Mouse (Mus musculus) lung, embryonic 16.5 days (tissue): ENCODE data around the gene Rsrp1. TPM values are rescaled to one million over a fixed set of nuclear protein-coding genes. Genes with fewer than 3 reads are reported as not detected.
A peak's percentile ranks its signal among the peaks of the same experiment; 100 is the strongest.

Experiments used
- ATAC-seq: fragments of 200-750 bp; cut with Nextera tagmentation; 2 replicates; pipeline ENCODE4 v1.8.0; 2017; ENCODE audit warnings: low read depth, mild to moderate bottlenecking, moderate library complexity
- H3K27ac ChIP-seq: fragments of 300-500 bp; sonication (generic); 2 replicates; pipeline ENCODE4 v1.5.1; 2014; ENCODE audit warnings: mild to moderate bottlenecking, control low read depth, low read length
- H3K27me3 ChIP-seq: fragments of 300-500 bp; sonication (generic); 2 replicates; pipeline ENCODE4 v1.6.1; 2014; ENCODE audit warnings: low read depth, low read length, mixed read lengths; ENCODE audit not compliant: control insufficient read depth, insufficient read depth
- H3K36me3 ChIP-seq: fragments of 300-500 bp; sonication (generic); 2 replicates; pipeline ENCODE4 v1.6.1; 2014; ENCODE audit warnings: low read length; ENCODE audit not compliant: control insufficient read depth, insufficient read depth
- H3K4me1 ChIP-seq: fragments of 300-500 bp; sonication (generic); replicated peaks from 2 replicates; pipeline ENCODE4 v1.6.1; 2014; ENCODE audit warnings: low read length, mixed read lengths; ENCODE audit not compliant: control insufficient read depth, insufficient read depth
- H3K4me2 ChIP-seq: fragments of 300-500 bp; sonication (generic); 2 replicates; pipeline ENCODE4 v1.6.1; 2014; ENCODE audit warnings: low read depth, low read length, control low read depth
- H3K4me3 ChIP-seq: fragments of 300-500 bp; sonication (generic); 2 replicates; pipeline ENCODE4 v1.5.1; 2014; ENCODE audit warnings: mild to moderate bottlenecking, low read length, control low read depth
- H3K9ac ChIP-seq: fragments of 300-500 bp; sonication (generic); 2 replicates; pipeline ENCODE4 v1.6.1; 2014; ENCODE audit warnings: low read length, control low read depth
- H3K9me3 ChIP-seq: fragments of 300-500 bp; sonication (generic); 2 replicates; pipeline ENCODE4 v1.6.1; 2016; ENCODE audit warnings: low read length; ENCODE audit not compliant: control insufficient read depth
- WGBS: fragments of 180-500 bp; shearing (Covaris S2); extraction: QIAGEN DNeasy Blood & Tissue Kit; methylation state at CpG from one replicate; pipeline ENCODE4 v1.1.7; 2014; 5-methylcytosine and 5-hydroxymethylcytosine counted together
- polyA plus RNA-seq: library from polyadenylated mRNA; unstranded; fragments of >200 nt; fragmentation: Nextera tagmentation; extraction: Ambion mirVana; gene quantifications from 2 replicates; pipeline ENCODE4 v1.2.1, GENCODE M21; 2015

Rsrp1 gene
- polyA plus RNA-seq, 1 experiment from 2014 or later, result 454 TPM

DNA sequence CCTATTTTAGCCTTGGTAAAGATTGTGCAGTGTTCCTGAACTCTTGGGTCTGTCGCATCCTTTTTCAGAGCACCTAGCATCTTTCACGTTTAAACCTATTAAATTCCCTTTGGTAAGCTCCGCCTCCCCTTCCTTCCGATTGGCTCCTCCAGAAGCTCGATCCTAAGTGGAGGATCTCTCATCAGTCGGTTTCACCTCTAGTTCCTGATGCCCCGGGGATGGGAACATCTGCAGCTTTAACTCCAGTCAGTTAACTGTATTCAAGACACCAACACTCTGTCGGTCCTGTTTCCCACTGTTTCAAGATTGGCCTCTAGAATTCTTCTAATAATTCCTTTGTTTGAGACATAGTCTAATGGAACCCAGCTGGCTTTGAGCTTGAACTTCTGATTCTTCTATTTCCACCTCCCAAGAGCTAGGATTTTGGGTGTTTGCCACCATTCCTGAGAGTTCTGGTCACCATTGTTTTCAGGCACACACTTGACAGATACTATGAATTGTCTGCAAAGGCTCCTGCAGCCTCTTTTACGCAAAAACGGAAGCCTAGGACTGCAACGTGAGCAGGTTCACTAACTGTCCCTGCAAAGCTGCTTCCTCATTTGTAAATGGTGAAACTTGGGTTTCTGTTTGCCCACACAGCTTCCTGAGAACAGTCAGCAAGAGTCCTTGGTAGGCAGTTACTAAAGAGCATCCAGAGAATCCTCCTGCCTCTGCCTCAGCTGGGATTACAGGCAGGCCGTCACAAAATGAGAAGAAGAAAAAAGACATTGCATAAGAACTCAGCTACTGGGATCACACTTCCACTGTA is 3.5 kb upstream of the Rsrp1 start:
- Histone ChIP-seq H3K9ac (no peak overlapping the region), H3K4me1 (peaks cover 2% of the 10 kb centered on the region; the same call in 1 of the 2 replicates), H3K9me3 (no peaks in the 10 kb centered on the region), H3K27ac (no peak overlapping the region), H3K4me3 (no peak overlapping the region), H3K36me3 (no peaks in the 10 kb centered on the region), H3K27me3 (no peaks in the 10 kb centered on the region), H3K4me2 (no peak overlapping the region)
- no peak for ATAC-seq
- WGBS, result 41% methylated on average over 12 of the region's 12 CpGs

DNA sequence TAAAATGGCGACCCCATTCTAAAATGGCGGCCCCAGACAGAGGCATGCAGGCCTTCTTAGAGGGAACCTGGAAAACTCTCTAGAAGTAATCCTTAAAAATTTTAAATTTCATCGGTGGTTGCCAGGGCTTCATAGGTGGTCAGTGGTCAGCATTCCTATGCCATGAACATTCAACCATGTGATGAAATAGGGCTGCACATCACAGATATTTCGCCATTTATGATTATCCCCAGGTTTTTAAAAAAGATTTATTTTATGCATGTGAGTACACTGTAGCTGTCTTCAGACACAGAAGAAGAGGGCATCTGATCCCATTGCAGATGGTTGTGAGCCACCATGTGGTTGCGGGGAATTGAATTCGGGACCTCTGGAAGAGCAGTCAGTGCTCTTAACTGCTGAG is 2.8 kb upstream of the Rsrp1 start:
- H3K36me3 ChIP-seq, result peaks cover 6% of the 10 kb centered on the region
- no peaks in the 10 kb centered on the region for H3K9me3 ChIP-seq
- 94% methylated on average over 6 of the region's 6 CpGs for WGBS
- H3K9ac ChIP-seq, result no peak overlapping the region
- H3K4me1 ChIP-seq, result peaks cover 6% of the 10 kb centered on the region
- H3K27me3 ChIP-seq, result no peaks in the 10 kb centered on the region
- H3K4me3 ChIP-seq, result no peak overlapping the region
- H3K4me2 ChIP-seq, result no peak overlapping the region
- H3K27ac ChIP-seq, result no peak overlapping the region
- no peak for ATAC-seq

DNA sequence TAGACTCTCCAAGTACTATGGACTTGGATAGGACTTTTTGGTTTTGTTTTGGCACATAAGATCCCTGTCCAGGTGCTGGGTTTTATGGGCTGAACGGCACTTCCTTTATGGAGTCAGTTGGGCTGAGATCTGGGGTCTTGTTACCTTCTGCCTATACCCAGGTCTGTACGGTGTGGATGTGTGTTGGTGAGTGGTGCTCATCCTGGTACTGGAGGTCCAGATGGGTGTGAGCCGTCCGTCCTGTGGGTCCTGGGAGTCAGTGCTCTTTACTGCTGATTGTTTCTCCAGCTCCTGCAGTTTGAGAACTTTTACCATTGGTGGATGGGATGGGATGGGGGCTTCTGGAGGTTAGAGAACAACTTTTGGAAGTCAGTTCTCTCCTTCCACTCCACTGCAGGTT is 1.7 kb upstream of the Rsrp1 start:
- Histone ChIP-seq H3K27me3 (no peaks in the 10 kb centered on the region), H3K4me2 (no peak overlapping the region), H3K36me3 (peaks cover 15% of the 10 kb centered on the region), H3K27ac (no peak overlapping the region), H3K4me3 (no peak overlapping the region), H3K9me3 (no peaks in the 10 kb centered on the region), H3K9ac (no peak overlapping the region), H3K4me1 (peaks cover 11% of the 10 kb centered on the region)
- no peak for ATAC-seq
- WGBS, result 95% methylated on average over 4 of the region's 4 CpGs

DNA sequence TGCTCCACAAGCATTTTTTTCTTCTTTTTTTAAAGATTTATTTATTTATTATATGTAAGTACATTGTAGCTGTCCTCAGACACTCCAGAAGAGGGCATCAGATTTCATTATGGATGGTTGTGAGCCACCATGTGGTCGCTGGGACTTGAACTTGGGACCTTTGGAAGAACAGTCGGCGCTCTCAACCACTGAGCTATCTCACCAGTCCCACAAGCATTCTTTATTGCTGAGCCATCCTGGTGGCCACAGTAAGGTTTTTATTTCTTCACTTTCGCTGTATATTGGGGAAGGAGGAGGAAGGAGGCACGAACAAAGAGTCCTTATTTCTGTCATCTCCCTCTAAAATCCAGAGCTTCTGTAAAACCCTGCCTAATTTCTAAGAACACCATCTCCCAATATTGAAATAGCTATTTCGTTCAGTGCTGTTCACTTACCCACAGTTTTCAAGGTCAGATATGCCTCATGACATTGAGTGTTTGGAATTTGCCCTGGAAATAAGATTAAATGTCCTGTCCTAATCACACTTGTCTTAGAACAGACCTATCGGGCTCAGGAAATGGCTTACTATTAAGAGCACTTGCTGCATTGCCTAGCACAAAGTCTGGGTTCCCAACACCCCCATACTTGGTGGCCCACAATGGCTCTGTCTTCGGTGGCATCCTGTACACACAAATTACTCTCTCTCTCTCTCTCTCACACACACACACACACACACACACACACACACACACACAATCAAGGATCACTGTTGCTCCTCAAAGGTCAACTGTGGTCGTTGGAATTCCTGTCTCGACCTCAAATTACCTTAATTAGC is 1.1 kb upstream of the Rsrp1 start:
- no peak for ATAC-seq

DNA sequence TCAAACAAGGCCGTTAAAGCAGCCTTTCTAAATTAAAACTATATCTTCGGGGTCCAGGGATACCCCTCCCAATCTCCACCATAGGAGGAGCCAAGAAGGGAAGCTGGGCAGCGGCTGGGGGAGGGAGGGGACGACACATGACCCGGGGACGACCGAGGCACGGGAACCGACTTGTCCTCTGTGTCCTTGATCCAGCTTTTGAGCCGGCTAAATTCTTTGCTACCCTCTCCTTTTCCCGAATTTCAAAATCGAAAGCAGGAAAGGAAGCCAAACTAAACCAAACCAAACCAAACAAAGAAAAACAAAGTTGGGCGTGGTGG is 507 bp upstream of the Rsrp1 start:
- Histone ChIP-seq H3K4me2 (peak overlapping the region; percentile 68), H3K4me1 (peaks cover 11% of the 10 kb centered on the region), H3K9me3 (no peaks in the 10 kb centered on the region), H3K27ac (peak overlapping the region; percentile 88), H3K27me3 (no peaks in the 10 kb centered on the region), H3K9ac (peak overlapping the region; percentile 71), H3K4me3 (peak overlapping the region; percentile 96), H3K36me3 (peaks cover 26% of the 10 kb centered on the region)
- ATAC-seq, result peak; percentile 65
- WGBS, result 0% methylated on average over 13 of the region's 13 CpGs

More for the DNA sequence above, 1.1 kb upstream of the Rsrp1 start:
- Histone ChIP-seq H3K36me3 (peaks cover 20% of the 10 kb centered on the region), H3K4me1 (peaks cover 11% of the 10 kb centered on the region), H3K4me2 (peak overlapping the region; percentile 68), H3K27me3 (no peaks in the 10 kb centered on the region), H3K9me3 (no peaks in the 10 kb centered on the region), H3K9ac (peak overlapping the region; percentile 71), H3K27ac (peak overlapping the region; percentile 88), H3K4me3 (peak overlapping the region; percentile 96)
- 54% methylated on average over 10 of the region's 10 CpGs for WGBS

DNA sequence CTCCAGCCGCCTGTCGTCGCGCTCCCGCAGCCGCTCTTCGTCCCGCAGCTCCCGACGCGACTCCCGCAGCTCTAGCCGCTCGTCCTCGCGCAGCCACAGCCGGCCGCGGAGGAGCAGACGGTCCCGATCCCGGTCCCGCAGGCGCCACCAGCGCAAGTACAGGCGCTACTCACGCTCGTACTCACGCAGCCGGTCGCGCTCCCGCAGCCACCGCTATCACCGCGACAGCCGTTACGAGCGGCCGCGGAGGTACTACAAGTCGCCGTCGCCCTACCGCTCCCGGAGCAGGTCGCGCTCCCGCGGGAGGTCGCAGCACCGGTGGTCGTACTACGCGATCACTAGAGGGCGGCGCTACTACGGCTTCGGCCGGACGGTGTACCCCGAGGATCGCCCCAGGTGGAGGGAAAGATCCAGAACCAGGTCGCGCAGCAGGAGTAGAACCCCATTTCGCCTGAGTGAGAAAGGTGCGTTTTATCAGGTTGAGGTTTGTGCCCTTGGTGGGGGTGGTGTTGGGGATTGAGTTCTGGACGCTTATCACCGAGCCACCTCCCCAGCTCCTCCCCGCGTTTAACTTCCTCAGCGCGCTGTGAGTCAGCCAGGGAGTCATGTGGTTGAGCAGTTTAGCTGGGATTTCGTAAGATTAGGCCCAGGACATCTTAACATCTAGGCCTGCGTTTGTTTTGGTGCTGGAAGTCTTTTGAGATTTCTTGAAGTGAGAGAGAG is 788 bp downstream of the Rsrp1 start:
- Histone ChIP-seq H3K4me2 (peak overlapping the region; percentile 67), H3K36me3 (peaks cover 32% of the 10 kb centered on the region), H3K9me3 (no peaks in the 10 kb centered on the region), H3K27ac (peak overlapping the region; percentile 96), H3K4me3 (peak overlapping the region; percentile 96), H3K4me1 (peaks cover 11% of the 10 kb centered on the region), H3K9ac (peak overlapping the region; percentile 98), H3K27me3 (no peaks in the 10 kb centered on the region)
- ATAC-seq, result peak; percentile 30
- WGBS, result under 1% methylated on average over 73 of the region's 75 CpGs

DNA sequence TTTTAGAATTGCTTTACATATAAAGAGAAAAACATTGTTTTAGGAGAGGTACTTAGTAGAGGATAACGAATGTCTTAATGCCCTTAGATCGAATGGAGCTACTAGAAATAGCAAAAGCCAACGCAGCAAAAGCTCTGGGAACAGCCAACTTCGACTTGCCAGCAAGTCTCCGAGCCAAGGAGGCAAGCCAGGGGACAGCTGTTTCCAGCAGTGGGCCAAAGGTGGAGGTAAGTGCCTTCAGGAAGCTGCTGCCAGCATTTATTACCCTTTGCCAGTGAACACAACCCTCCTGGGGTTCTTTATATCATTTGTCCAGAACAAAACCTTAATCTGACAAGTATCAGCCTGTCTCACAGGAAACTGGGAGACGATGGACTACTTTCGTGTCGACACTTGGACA is 1.8 kb downstream of the Rsrp1 start:
- WGBS, result 66% methylated on average over 8 of the region's 8 CpGs
- Histone ChIP-seq H3K9me3 (no peaks in the 10 kb centered on the region), H3K4me3 (peak overlapping the region; percentile 40), H3K4me1 (peaks cover 13% of the 10 kb centered on the region), H3K27me3 (no peaks in the 10 kb centered on the region), H3K36me3 (peaks cover 32% of the 10 kb centered on the region), H3K27ac (0 out of 2 replicates have a peak overlapping the region, but pooled peaks have one; percentile 12), H3K4me2 (peak overlapping the region; percentile 67), H3K9ac (peak overlapping the region; percentile 57)
- ATAC-seq, result no peak

DNA sequence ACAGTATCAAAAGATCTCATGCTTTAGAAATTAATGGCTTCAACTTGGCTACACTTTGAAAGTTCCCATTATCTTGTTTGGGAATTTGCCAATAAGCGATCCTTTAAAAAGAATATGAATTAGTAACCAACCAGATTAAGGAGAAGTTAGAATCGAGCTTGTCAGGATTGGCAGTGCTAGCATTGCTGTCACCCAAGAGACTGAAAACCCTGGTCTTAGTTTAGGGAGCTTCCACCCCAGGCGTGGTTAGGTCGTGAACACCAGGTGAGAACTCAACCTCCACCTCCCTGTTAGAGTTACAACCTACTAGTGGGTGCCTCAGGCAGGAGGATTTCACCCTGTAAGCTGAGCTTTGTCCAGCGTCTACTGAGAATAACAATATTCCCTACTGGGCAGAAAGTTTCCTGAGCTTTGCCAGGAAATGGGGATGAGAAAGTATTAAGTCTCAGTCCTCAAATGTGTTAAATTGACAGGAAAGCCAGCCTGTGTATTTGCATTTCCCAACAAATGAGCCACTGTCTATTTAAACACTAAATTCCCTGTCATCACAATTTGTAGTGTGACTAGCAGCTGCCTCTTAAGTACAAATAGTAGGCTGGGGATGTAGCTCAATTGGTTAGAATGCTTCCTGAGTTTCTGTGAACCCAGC is 4.5 kb downstream of the Rsrp1 start:
- H3K4me2 ChIP-seq, result no peak overlapping the region
- no peak overlapping the region for H3K4me3 ChIP-seq
- H3K9ac ChIP-seq, result no peak overlapping the region
- H3K27ac ChIP-seq, result no peak overlapping the region
- H3K36me3 ChIP-seq, result peaks cover 32% of the 10 kb centered on the region
- no peaks in the 10 kb centered on the region for H3K27me3 ChIP-seq
- peaks cover 21% of the 10 kb centered on the region for H3K4me1 ChIP-seq
- 59% methylated on average over 5 of the region's 5 CpGs for WGBS
- no peaks in the 10 kb centered on the region for H3K9me3 ChIP-seq
- ATAC-seq, result no peak
